Mouse (Mus musculus) liver, postnatal 0 days (tissue): ENCODE data around the gene Slc16a5. TPM values are rescaled to one million over a fixed set of nuclear protein-coding genes. Genes with fewer than 3 reads are reported as not detected.

Experiments used
- ATAC-seq: fragments of 200-750 bp; cut with Nextera tagmentation; 2 replicates; pipeline ENCODE4 v1.8.0; 2017; ENCODE audit warnings: mild to moderate bottlenecking, moderate library complexity
- DNase-seq: peaks from one replicate; pipeline ENCODE4 v3.0.0-alpha.2; 2016
- H3K27ac ChIP-seq: fragments of 300-500 bp; sonication (generic); 2 replicates; pipeline ENCODE4 v1.5.1; 2014; ENCODE audit warnings: antibody characterized with exemption, moderate library complexity, mild to moderate bottlenecking, low read depth
- H3K27me3 ChIP-seq: fragments of 300-500 bp; sonication (generic); 2 replicates; pipeline ENCODE4 v1.6.1; 2014; ENCODE audit warnings: low read length, control low read depth, mixed read lengths; ENCODE audit not compliant: insufficient read depth
- H3K36me3 ChIP-seq: fragments of 300-500 bp; sonication (generic); replicated peaks from 2 replicates; pipeline ENCODE4 v1.6.1; 2014; ENCODE audit warnings: mild to moderate bottlenecking, control low read depth, low read length, moderate library complexity, mixed read lengths; ENCODE audit not compliant: insufficient read depth
- H3K4me1 ChIP-seq: fragments of 300-500 bp; sonication (generic); 2 replicates; pipeline ENCODE4 v1.6.1; 2014; ENCODE audit warnings: antibody characterized with exemption, mild to moderate bottlenecking, control low read depth; ENCODE audit not compliant: insufficient read depth
- H3K4me2 ChIP-seq: fragments of 300-500 bp; sonication (generic); 2 replicates; pipeline ENCODE4 v1.6.1; 2014; ENCODE audit warnings: low read depth, mild to moderate bottlenecking, low read length, moderate library complexity, mixed read lengths
- H3K4me3 ChIP-seq: fragments of 300-500 bp; sonication (generic); 2 replicates; pipeline ENCODE4 v1.5.1; 2014; ENCODE audit warnings: low read depth, low read length
- H3K9ac ChIP-seq: fragments of 300-500 bp; sonication (generic); replicated peaks from 2 replicates; pipeline ENCODE4 v1.6.1; 2014; ENCODE audit warnings: mild to moderate bottlenecking, moderate library complexity
- H3K9me3 ChIP-seq: fragments of 300-500 bp; sonication (generic); 2 replicates; pipeline ENCODE4 v1.6.1; 2016; ENCODE audit warnings: mild to moderate bottlenecking, control low read depth, low read length, mixed read lengths
- CTCF ChIP-seq: sonication (generic); IDR thresholded peaks from 2 replicates; pipeline ENCODE4 v1.5.1; 2016; ENCODE audit warnings: antibody characterized with exemption, low read depth
- EP300 ChIP-seq: IDR thresholded peaks from 2 replicates; pipeline ENCODE4 v1.6.1; 2016; ENCODE audit warnings: antibody characterized with exemption, low read depth, mild to moderate bottlenecking
- WGBS: fragments of 180-500 bp; shearing (Covaris S2); extraction: QIAGEN DNeasy Blood & Tissue Kit; methylation state at CpG from one replicate; pipeline ENCODE4 v1.1.7; 2014; ENCODE audit not compliant: insufficient replicate concordance; 5-methylcytosine and 5-hydroxymethylcytosine counted together
- polyA plus RNA-seq: library from polyadenylated mRNA; unstranded; fragments of >200 nt; fragmentation: Nextera tagmentation; extraction: Ambion mirVana; gene quantifications from 2 replicates; pipeline ENCODE4 v1.2.1, GENCODE M21; 2015

Slc16a5 gene
- polyA plus RNA-seq, 1 experiment from 2014 or later: 10.4 TPM

DNA sequence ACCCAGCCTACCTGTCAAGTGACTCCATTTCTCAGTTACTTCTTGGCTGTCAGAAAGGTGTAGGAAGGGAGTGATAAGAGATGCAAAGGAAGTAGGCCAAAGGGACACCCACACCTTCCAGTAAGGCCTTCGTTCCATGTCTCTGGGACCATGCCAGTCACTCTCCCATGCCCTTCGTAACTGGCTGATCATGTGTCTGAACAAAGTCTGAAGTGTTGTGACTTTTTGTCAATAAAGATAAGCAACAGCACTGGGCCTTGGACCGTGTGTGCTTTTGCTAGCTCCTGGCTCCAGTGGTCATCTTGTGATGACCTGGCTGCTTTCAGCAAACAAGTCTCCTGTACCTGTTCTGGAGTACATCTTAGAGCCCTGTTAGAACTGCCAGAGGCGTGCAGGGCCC, 29.5 kb upstream of the Slc16a5 start:
- DNase-seq (peak; percentile 45), ATAC-seq (peak; percentile 80)
- H3K4me1 ChIP-seq: peaks cover 15% of the 10 kb centered on the region
- H3K9ac ChIP-seq: peak overlapping the region; percentile 30; the same call in 1 of the 2 replicates
- H3K27me3 ChIP-seq: no peaks in the 10 kb centered on the region
- no peak overlapping the region for H3K4me2 ChIP-seq
- TF ChIP-seq EP300 (peak; percentile 69), CTCF (no peak)
- H3K9me3 ChIP-seq: no peaks in the 10 kb centered on the region
- H3K27ac ChIP-seq: peak overlapping the region; percentile 89
- H3K4me3 ChIP-seq: no peak overlapping the region
- H3K36me3 ChIP-seq: peaks cover 28% of the 10 kb centered on the region
- 65% methylated on average over 4 of the region's 4 CpGs for WGBS

GRCm38 (mm10) chr11:115433342-115433741, 28.9 kb upstream of the Slc16a5 start:
- no peaks in the 10 kb centered on the region for H3K9me3 ChIP-seq
- WGBS: 79% methylated on average over 6 of the region's 6 CpGs
- H3K9ac ChIP-seq: peak overlapping the region; percentile 30; the same call in 1 of the 2 replicates
- H3K4me3 ChIP-seq: no peak overlapping the region
- H3K36me3 ChIP-seq: peaks cover 27% of the 10 kb centered on the region
- H3K4me1 ChIP-seq: peaks cover 15% of the 10 kb centered on the region
- H3K4me2 ChIP-seq: no peak overlapping the region
- no peak for DNase-seq
- no peak for TF ChIP-seq EP300
- no peak for TF ChIP-seq CTCF
- H3K27me3 ChIP-seq: no peaks in the 10 kb centered on the region
- H3K27ac ChIP-seq: peak overlapping the region; percentile 89
- ATAC-seq: no peak; the same call in 1 of the 2 replicates

DNA sequence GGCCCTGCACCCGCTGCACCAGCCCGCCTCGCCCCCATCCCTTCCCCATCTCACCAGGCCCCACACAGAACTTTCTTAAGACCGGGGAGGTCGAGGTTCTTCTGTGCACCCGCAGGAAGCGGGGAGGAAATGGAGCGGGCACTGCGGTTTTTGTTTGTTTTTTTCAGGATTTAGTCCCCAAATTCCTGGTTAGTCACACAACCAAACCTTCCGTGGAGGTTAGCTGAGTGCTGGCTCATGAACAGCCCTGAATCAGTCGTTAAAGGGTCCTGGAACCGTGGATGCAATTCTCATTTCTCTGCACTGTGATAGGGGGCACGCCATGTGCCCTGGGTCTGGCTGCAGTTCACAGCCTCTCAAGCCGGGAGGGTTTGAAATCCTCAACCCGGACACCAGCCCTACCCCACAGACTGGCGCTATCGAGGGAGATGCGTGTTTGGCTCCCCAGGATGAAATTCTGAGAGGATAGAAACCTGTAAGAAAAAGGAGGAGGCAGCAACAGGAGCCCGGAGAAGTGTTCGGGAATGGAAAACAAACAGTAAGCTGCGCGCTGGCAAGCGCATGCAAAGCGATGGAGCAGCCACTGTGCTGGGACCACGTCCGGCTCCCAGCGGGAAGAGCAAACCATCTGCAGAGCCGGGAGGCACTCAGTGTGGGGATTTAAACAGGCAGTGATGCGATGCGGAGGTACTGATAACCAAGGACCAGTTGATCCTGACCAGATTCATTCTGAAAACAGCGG, 26.5 kb upstream of the Slc16a5 start:
- no peak for DNase-seq
- peaks cover 15% of the 10 kb centered on the region for H3K4me1 ChIP-seq

GRCm38 (mm10) chr11:115437571-115438122, 24.6 kb upstream of the Slc16a5 start:
- H3K9ac ChIP-seq: no peak overlapping the region
- H3K27me3 ChIP-seq: no peaks in the 10 kb centered on the region
- ATAC-seq (no peak), DNase-seq (no peak)
- no peaks in the 10 kb centered on the region for H3K36me3 ChIP-seq
- no peak for TF ChIP-seq CTCF
- no peak for TF ChIP-seq EP300
- peaks cover 11% of the 10 kb centered on the region for H3K4me1 ChIP-seq
- no peak overlapping the region for H3K4me3 ChIP-seq
- 54% methylated on average over 5 of the region's 5 CpGs for WGBS
- H3K27ac ChIP-seq: 0 out of 2 replicates have a peak overlapping the region, but pooled peaks have one; percentile 8
- H3K4me2 ChIP-seq: no peak overlapping the region
- no peaks in the 10 kb centered on the region; the same call in 1 of the 2 replicates for H3K9me3 ChIP-seq

More for the DNA sequence above, 26.5 kb upstream of the Slc16a5 start:
- WGBS: 4% methylated on average over 31 of the region's 31 CpGs
- no peaks in the 10 kb centered on the region; the same call in 1 of the 2 replicates for H3K9me3 ChIP-seq
- H3K9ac ChIP-seq: peak overlapping the region; percentile 10
- H3K27me3 ChIP-seq: no peaks in the 10 kb centered on the region
- 0 out of 2 replicates have a peak overlapping the region, but pooled peaks have one; percentile 3 for H3K4me3 ChIP-seq
- H3K36me3 ChIP-seq: 0 out of 2 replicates have a peak, but pooled peaks cover 7% of the 10 kb centered on the region
- ATAC-seq: no peak
- 0 out of 2 replicates have a peak overlapping the region, but pooled peaks have one; percentile 9 for H3K27ac ChIP-seq
- H3K4me2 ChIP-seq: peak overlapping the region; percentile 52
- no peak for TF ChIP-seq EP300

GRCm38 (mm10) chr11:115439326-115439725, 22.9 kb upstream of the Slc16a5 start:
- Histone ChIP-seq H3K27me3 (no peaks in the 10 kb centered on the region), H3K36me3 (no peaks in the 10 kb centered on the region), H3K4me1 (peaks cover 8% of the 10 kb centered on the region), H3K9ac (no peak overlapping the region), H3K4me2 (no peak overlapping the region), H3K4me3 (no peak overlapping the region), H3K27ac (no peak overlapping the region), H3K9me3 (no peaks in the 10 kb centered on the region; the same call in 1 of the 2 replicates)
- TF ChIP-seq EP300 (no peak), CTCF (no peak)
- DNase-seq (no peak), ATAC-seq (no peak)
- 77% methylated on average over 3 of the region's 3 CpGs for WGBS

- 83% methylated on average over 9 of the region's 9 CpGs for WGBS
- DNase-seq (no peak), ATAC-seq (no peak)
- no peaks in the 10 kb centered on the region for H3K36me3 ChIP-seq
- no peak within 1 kb of the TSS for H3K4me2 ChIP-seq
- H3K27ac ChIP-seq: no peak within 1 kb of the TSS
- H3K27me3 ChIP-seq: no peaks in the 10 kb centered on the region
- H3K9me3 ChIP-seq: no peaks in the 10 kb centered on the region; the same call in 1 of the 2 replicates
- TF ChIP-seq CTCF (peak; percentile 51), EP300 (no peak)
- no peak within 1 kb of the TSS for H3K9ac ChIP-seq
- H3K4me1 ChIP-seq: peaks cover 9% of the 10 kb centered on the region
- no peak within 1 kb of the TSS for H3K4me3 ChIP-seq
Measured at GRCm38 (mm10) chr11:115439906-115440595, 22.2 kb upstream of the Slc16a5 start, which contains the start of gene Trim80. Gene Trim80 (plus strand): TSS chr11:115440545.
